Mouse (Mus musculus): ENCODE measurements around the gene Slc22a28.
"Not testable (repeated sequence)": the region's sequence is repeated elsewhere in the genome, so short reads cannot be mapped to it uniquely, and the experiment has no call there.

Gene Slc22a28

GRCm38 (mm10) chr19:8131881-8132280 lies at the start of gene Slc22a28:
Gene Slc22a28 (minus strand): TSS chr19:8131982.
- in situ Hi-C loops (cut with MboI, MseI), result loop anchor here (10.0 kb wide), 1 partner anchor 57 kb away; no protein-coding TSS in a partner anchor

GRCm38 (mm10) chr19:8148787-8149523 lies 17.2 kb upstream of the Slc22a28 start:
- in situ Hi-C loops (cut with MboI, MseI), result no loop called here

GRCm38 (mm10) chr19:8142716-8143115 lies 10.9 kb upstream of the Slc22a28 start:
- in situ Hi-C loops (cut with MboI, MseI), result not testable (repeated sequence)

GRCm38 (mm10) chr19:8134127-8134841 lies 2.5 kb upstream of the Slc22a28 start:
- in situ Hi-C loops (cut with MboI, MseI), result loop anchor here (10.0 kb wide), 1 partner anchor 59 kb away; no protein-coding TSS in a partner anchor

GRCm38 (mm10) chr19:8019904-8020349 lies 111.9 kb downstream of the Slc22a28 start:
- in situ Hi-C loops (cut with MboI, MseI), result no loop called here

GRCm38 (mm10) chr19:8019329-8019851 lies 112.4 kb downstream of the Slc22a28 start:
- in situ Hi-C loops (cut with MboI, MseI), result not testable (repeated sequence)

- in situ Hi-C loops (cut with MboI, MseI), result not testable (repeated sequence)
These were observed 113.2 kb downstream of the Slc22a28 start for GRCm38 (mm10) chr19:8018535-8018934.
